Mouse (Mus musculus) kidney, adult 18-20 months (tissue): ENCODE measurements at regions not wholly inside any gene's neighbourhood (a gene's known extent, or its start where the extent isn't known, plus 50 kb on each side); places are given as distances from the start of the nearest gene placed in this dataset.

Experiments used
- DNase-seq: peaks from one replicate; pipeline ENCODE4 v3.0.0; 2021

DNA sequence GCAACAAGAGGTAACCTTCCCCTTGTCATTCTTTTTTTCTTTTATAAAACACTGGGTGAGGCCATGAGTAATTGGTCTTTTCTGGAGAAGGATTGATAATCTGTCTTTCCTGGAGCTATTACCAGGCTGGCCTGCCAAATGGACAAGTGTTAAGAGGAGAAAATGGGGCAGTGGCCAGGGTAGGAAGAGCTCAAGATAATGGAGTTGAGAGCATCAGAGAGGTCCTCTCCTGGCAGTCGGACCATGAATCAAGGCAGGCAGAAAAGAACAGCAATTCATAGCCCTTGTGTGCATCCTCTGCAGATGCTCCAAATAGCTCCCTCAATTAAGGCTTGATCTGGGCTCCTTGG lies 208.2 kb downstream of the Rpl10-ps3 start:
- no peak for DNase-seq

DNA sequence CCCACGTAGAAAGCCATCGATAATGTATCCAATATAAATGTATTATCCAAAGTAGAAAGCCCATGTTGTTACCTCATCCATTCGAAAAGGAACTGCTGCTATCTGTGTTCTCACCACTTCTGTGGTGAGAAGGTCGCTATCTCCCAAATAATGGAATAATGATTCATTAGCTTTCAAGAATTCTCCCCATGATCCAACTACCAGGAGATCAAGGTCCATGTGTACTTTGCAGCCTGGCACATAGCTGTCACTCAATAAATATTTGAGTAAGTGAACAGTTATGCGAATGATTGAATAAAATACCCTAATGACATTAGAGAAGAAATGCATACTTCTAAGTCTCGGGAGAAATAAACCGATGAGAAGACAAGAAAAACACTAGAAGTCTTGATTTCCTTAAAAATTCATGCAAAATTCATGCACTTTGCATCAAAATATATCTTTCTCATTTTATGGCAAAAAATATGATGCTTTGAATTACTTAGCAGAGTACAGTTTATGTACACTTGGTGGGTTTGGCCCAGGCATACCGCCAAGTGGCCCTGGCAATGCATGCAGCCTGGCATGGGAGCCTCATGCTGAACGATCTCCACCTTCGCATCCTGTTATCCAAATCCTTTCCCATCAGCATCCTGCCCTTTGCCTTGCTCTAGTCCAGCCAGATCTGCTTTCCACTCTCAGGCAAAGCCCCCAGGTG lies 208.7 kb downstream of the Rpl10-ps3 start:
- DNase-seq = no peak

DNA sequence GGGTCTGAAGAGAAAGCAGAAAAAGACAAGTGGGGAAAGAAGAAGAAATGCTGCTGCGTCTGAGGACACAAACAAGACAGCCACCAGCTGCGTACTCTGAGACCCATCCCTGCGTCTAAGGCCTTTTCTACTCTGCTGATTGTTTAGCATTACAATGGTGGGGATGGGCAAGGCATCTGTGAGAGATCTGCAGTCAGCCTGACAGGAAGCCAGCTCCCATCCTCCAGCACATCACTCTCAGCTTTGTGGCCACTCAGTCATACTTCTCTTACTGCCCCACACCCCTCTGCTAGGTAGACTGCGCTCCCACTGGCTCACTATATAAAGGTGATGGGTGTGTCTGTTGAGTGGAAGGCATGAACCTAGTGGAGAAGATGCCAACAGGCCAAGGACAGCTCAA lies 220.5 kb downstream of the Rpl10-ps3 start:
- no peak for DNase-seq

DNA sequence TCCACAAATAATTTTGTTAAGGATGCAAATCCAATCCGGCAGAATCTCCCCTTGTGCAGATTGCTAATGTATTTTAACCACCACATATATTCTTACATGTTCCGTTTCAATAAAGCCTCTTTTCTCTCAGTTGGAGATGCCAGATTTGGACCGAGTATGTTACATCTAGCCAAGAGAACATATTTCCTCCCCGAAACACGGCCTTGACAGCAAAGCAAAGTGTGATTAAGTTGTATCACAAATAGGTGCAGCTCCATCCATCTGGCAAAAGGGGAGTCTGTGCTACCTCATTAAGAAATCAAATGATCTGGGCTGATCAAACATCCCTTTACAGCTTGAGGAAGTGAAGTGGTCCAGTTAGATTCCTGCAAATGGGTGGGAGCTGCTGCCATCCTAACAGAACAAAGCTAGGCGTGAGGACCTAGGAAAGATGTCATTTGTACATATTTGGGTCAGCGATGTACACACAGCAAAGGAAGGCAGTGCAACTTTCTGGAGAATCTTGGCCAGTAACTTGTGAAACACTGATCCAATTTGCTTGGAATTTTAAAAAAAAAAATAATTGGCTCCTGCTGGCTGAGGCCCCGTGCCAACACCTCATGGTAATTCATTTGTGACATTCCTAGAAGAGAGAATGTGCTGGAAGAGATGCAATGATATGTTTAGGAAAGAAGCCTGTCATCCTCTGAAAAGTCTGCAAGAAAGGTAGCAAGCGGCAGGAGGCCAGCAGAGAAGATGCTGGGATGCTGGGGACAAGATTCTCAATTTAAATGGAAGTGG lies 223.8 kb downstream of the Rpl10-ps3 start:
- DNase-seq = no peak

DNA sequence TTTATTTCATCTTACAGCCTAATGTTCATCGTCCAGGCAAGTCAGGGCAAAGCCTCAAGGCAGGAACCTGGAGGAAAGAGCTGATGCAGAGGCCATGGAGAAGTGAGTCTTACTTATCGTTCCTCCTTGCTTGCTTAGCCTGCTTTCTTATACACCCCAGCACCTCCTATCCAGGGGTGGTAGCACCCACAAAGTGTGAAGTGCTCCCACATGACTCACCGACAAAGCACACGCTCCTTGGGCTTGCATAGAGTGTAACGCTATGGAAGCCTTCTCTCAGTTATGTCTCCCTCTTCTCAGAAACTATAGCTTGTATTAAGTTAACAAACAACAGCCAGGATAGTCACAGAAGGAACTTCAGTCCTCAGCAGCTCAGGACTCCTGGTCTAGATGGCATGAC lies 225.4 kb downstream of the Rpl10-ps3 start:
- no peak for DNase-seq

DNA sequence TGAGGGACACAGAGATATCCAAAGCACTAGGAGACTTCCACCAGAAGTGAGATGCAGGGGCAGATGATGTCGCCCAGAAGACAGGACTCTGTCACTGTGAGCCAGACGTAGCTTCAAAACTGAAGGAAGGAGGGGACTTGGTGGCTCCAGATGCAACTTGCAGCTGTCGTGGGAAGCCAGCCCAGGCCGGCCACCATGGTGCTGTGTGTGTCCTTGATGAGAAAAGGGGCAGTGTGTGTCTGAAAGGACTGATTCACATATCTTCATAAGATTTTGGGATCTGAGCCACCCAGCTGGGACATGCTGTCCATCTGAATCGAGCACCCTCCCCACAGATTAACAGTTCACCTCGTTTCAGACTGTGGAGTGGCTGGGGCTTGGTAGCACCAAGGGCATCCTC lies 226.2 kb downstream of the Rpl10-ps3 start:
- DNase-seq = no peak

DNA sequence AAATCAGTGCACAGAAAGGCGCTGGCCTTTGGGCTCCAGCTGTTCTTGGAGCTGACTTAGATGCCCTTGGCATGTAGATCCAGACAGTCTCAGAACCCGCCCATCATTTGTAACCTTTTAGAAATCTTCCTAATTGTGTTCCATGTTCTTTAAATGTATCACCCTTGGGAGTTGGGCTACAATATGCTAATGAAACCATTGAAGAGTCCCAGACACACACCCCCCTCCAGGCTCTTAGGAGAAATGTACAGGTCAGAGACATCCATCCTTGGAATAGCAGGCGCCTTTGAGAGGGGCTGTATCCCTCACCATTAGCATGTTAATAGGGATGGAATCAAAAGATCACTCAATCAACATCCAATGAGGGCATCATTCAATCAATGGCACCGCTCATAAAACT lies 238.2 kb downstream of the Rpl10-ps3 start:
- DNase-seq = no peak

DNA sequence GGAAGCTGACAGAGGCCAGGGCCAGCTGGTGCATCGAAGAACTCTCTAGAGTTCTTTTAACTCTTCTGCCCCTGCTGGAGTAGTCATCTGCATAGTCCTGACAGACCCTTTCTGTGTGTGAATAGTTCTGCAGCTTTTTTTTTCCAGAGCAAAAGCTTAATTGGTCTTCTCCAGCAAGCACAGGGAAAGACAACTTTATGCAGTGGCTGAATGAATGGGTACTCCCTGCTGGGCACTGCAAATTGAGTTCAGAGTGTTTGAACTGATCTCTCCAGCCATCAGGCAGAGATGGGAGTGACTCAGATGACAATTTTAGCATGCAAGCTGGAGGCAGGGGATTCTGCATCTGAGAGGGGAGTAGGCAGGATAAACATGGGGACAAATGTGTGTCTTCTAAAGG lies 242.0 kb downstream of the Rpl10-ps3 start:
- DNase-seq = no peak

DNA sequence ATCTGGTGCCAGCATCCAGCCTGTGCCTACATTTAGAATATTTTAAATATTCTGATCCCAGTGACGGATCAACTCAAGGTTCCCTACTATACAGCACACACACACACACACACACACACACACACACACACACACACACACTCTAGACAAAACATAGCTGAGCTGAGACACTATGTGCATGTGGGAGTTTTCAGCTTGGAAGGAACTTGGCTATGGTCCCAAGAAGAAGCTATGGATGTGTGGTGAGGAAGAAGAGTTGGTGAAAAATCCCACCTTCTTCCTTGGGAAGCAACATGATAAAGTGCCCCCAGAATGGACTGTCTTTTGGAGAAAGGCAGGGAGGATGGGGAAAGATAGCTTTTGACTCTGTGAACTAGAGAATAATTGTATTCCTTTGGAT lies 243.7 kb downstream of the Rpl10-ps3 start:
- DNase-seq = no peak

DNA sequence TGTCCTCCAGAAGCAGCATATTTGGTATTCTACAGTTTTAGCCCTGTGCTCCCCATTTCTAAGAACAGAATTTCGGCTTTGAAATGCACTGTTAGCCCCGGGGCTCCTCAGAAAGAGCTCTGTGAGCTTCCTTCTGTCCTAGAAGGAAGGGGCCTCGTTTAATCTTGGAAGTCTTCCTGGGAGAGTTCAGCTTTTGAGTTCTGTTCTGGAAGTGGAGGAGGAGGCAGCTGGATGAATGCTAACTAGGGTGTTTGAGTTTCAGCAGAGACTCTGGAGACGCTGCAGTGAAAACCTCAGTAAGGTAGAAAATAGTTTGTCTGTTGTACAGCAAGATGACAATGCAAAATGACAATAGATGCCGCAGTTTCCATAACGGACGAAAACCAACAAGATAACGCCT lies 253.8 kb downstream of the Rpl10-ps3 start:
- no peak for DNase-seq

DNA sequence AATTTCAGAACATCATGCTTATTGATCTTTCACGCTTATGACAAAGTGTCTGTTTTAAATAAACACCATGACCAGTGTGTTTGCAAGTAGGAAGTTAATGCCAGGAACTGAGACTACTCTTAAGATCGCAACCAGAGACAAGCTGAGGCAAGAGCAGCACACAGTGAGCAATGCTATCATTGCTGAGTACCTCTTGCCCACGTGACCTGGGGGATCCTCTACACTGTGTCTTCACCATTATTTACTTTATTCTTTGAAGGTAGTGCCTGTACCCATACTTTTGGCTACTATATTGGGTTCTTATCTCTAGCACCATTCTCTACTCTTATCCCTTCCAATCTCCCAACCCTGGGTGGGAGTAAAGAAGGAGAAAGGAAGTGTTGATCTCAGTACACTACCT lies 254.9 kb downstream of the Rpl10-ps3 start:
- no peak for DNase-seq

DNA sequence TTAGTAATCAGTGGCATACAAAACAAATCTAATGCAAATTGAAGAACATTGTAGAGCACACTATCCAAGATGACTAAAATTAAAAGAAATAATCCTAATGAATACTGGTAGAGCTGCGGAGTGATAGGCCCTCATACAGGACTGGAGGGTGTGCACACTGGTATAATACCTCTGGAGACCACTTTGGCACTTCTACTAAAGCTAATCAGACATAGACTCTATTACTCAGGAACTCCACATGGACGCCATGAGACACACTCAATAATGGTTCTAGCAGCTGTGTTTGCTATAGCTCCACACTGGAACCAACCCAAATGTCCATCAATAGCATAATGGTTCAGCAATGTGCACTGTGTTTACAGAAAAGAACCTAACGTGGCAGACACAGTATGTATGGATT lies 264.6 kb downstream of the Rpl10-ps3 start:
- DNase-seq = no peak

DNA sequence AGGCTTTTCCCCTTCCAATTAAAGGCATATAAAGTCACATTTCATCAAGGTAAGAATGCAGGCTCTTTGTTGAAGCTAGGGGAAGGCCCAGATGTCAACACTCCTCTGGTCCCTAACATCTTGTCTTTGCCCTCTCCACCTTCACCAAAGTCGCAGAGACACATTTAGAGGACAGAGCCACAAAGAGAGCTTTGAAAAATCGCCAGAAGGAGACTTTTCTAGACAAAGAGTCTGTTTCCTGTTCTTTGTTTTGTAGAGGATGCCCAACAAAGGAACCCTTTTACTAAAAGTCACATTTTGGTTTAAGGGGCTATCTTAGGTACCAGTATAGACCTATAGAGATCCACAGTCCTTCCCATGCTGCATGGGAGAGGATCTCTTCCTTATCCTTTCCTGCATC lies 269.9 kb upstream of the Ncam1 start:
- no peak for DNase-seq

DNA sequence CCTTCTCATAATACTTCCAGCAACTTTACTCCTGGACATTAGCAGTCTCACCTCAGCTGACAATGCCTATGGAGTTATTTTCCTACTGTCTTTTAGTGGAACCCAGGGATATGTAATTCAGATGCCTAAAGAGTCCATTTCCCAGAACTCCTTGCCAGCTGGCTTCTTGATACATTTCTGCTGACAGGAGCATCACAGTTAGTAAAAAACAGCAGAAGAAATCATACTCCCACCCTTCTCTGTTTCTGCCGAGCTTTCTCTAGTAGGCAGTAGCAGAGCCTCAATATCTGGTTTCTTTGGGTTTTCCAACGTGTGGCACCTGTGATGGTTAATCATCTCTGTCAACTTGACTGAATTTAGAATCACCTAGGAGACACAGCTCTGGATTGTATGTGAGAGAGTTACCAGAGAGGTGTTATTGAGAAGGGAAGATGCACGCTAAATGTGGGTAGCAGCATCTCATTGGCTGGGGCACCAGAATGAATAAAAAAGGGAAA lies 269.1 kb upstream of the Ncam1 start:
- no peak for DNase-seq

DNA sequence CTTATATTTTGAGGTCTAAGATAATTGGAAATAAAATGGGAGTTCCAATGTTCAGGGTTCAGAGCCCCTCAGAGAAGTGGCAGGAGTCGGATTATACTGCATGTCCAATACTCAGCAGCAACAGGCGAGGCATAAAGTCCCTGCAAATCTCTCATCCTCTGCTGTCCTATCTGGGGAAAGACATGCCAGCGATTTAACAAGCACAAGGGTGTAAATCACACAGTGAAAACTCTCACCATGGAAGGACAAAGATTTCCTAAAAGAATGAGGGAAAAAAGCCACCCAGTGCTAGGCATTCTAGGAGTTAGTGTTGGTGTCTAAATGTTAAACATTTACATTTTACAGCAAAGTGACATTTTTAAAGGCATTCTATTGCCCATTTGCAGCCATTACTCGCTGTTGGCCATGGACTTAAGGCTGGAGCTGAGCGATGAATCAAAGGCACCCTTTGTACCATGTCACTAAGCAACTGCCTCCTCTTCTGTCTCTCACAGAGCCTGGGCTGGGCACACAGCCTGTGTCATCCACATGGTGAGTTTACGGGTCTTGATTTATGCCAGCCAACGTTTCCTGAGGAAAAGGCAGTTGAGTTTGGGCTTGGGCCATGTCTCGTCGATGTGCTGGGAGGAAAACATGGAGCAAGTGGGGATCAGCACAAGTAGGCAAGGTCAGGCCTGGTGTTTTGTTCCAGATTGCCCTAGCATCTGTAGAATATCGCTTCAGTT lies 265.9 kb upstream of the Ncam1 start:
- DNase-seq = no peak

DNA sequence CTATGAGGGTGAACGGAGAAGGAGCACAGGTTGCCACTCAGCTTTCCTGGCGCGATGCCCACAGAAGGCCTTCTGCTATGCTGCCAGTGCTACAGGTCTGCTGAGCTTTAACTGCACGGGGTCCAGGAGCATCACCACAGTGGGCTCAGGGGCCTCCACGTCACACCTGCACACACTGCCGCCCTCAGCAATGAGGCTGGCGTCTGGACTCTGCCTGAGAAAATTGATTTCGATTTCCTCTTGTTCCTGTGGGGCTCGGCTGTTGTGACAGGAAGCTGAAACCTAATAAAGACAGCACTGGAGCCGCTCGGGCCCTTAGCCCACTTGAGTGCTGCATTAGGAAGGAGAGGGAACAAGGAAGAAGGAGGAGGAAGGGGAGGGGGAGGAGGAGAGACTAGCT lies 239.5 kb upstream of the Ncam1 start:
- DNase-seq = no peak

DNA sequence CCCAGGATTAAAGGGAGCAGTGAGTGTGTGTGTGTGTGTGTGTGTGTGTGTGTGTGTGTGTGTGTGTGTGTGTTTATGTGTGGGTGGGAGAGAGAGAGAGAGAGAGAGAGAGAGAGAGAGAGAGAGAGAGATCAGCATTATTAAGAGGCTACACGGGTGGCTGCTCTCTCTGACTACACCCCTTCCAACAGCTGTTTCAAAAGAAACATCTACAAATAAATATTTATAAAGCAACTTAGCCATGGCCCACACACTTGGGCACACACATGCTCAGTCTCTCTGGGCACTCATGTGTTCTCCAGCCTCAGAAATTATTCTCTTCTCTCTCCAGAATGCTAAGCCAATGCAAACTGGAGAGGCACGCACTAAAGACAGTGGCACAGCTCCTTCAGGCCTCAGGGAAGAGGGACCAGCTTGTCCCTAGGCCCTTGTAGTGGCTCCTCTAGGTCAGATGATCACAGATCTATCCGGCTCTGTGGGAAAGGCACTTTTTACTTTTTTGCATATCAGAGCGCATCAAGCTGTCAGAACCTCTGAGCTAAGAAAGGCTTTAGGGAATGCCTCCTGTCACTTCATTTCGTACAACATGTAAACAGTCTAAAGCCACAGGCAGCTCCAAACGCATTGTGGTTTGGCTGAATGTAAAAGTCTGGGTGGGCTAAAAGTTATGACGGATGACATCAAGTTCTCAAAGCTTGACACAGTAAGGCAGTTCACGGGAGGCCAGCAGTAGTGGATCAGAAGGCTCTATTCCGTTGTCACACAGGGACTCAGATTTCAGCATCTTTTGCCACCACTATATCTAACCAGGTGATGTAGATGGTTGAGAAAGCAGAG lies 233.8 kb upstream of the Ncam1 start:
- no peak for DNase-seq

DNA sequence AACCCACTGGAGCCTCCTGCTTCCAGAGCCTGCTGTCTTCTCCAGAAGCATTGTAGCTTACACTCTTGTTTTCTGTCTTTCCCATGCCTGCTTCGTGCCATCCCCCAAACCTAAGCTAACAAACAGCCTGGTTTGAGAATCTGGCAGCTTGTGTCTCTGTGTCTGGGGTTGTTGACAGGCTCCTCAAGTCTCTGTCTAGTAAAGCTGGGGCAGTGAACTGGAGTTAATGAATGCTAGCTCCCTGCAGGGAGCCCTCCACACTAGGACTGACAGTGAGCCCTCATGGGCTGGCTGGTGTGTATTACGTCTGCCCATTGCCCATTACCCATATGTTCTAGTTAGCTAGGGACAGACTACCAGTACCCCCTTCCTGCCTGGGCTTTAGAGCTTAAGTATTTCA lies 232.6 kb upstream of the Ncam1 start:
- DNase-seq = no peak

DNA sequence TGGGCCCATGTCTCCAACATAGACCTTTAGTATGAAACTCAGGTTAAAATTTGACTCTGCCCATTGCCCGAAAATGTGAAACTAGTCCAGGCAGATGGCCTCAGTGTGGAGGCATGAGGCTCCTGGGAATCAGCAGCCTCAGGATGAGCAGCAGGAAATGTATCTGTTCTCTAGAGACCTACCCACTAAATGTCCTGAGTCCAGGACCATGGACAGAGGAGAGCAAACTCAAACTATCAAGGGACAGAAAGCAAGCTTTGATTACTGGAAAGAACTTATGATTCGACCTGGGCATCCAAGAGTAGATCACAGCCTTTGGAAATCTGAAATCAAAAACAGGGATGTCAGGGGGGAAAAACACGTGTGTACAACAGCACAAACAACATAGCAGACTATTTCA lies 230.3 kb upstream of the Ncam1 start:
- no peak for DNase-seq

DNA sequence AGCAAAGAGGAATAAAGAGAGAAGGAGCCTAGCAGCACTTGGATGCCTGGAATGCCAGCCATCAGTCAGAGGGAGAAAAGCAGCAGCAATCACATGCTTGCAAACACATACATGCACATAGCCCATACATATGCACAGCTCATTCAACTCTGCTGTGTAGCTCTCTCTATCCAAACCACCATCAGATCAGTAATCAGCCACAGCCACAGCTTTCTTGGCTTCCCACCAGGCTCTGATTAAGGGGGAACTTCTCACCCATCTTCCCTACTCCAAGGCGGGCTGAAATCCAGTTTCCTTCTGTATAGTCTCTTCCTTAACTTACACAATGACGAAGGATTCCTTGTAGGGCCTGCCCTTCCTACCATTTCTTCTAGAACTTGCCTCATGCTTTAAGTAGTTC lies 229.8 kb upstream of the Ncam1 start:
- no peak for DNase-seq

DNA sequence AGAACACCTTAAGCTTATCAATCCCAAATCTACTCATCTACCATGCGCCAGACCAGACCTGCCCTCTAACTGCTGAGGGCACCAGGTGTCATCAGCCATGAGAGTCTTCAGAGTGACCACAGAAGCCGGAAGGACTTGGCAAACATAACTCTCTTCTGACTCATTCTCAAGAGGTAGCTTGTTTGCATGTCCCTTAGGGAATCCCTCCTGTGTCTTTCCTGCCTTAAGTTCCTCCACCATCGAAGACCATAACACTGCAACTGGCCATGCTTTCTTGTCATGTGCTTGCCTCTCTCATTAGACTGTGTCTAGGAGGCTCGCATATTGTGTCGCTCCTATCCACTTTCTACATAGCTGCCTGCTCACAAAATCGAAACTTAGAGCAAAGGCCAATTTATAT lies 226.1 kb upstream of the Ncam1 start:
- no peak for DNase-seq

DNA sequence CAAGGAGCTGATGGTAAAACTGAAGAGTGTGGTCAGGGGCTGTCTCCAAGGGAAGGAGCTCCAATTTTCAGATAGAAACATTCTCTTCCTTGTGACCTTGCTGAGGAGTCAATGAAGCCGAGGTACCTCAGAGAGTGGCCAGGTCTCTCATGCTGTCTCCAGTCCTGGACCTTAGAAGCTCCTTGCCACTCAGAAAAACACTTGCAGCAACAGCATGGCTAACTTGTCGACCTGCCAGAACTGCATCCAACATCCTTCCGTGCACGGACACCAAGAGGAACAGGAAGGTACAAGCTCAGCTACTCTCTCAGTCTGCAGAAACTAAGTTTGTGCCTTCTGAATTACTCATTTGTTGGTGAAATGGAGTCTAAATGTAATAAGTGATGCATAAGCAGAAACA lies 214.9 kb upstream of the Ncam1 start:
- DNase-seq = no peak
